Mouse (Mus musculus): ENCODE results near the gene Agbl4.
A peak's percentile ranks its signal among the peaks of the same experiment; 100 is the strongest.

Gene Agbl4

GRCm38 (mm10) chr4:111281836-111282235 lies 884.4 kb downstream of the Agbl4 start:
- no peak for DNase-seq

GRCm38 (mm10) chr4:111284625-111285024 lies 887.2 kb downstream of the Agbl4 start:
- no peak for DNase-seq

GRCm38 (mm10) chr4:111294528-111295241 lies 897.2 kb downstream of the Agbl4 start:
- no peak for DNase-seq

GRCm38 (mm10) chr4:111306518-111306917 lies 909.1 kb downstream of the Agbl4 start:
- no peak for DNase-seq

- no peak for DNase-seq
Observed at GRCm38 (mm10) chr4:111307166-111307565, 909.7 kb downstream of the Agbl4 start.

- DNase-seq: no peak
Observed at GRCm38 (mm10) chr4:111307633-111308032, 910.2 kb downstream of the Agbl4 start.

GRCm38 (mm10) chr4:111308572-111309288 lies 911.3 kb downstream of the Agbl4 start:
- peak in 1 of 2 experiments; percentile 6 for DNase-seq

- no peak for DNase-seq
Observed at GRCm38 (mm10) chr4:111327094-111327493, 929.6 kb downstream of the Agbl4 start.

GRCm38 (mm10) chr4:111327760-111328373 lies 930.4 kb downstream of the Agbl4 start:
- peak in 1 of 2 experiments; percentile 67 for DNase-seq

- DNase-seq: no peak
Observed at GRCm38 (mm10) chr4:111329501-111329900, 932.0 kb downstream of the Agbl4 start.

- DNase-seq: no peak
Observed at GRCm38 (mm10) chr4:111332864-111333263, 935.4 kb downstream of the Agbl4 start.

GRCm38 (mm10) chr4:111349965-111350364 lies 952.5 kb downstream of the Agbl4 start:
- DNase-seq: no peak

- DNase-seq: no peak
Observed at GRCm38 (mm10) chr4:111350615-111351525, 953.4 kb downstream of the Agbl4 start.

- DNase-seq: no peak
Observed at GRCm38 (mm10) chr4:111356584-111357115, 959.2 kb downstream of the Agbl4 start.

- no peak for DNase-seq
Observed at GRCm38 (mm10) chr4:111357176-111357575, 959.7 kb downstream of the Agbl4 start.

GRCm38 (mm10) chr4:111364199-111364598 lies 966.7 kb downstream of the Agbl4 start:
- DNase-seq: no peak

- no peak for DNase-seq
Observed at GRCm38 (mm10) chr4:111367771-111368170, 970.3 kb downstream of the Agbl4 start.

GRCm38 (mm10) chr4:111377159-111377558 lies 979.7 kb downstream of the Agbl4 start:
- DNase-seq: peak; percentile 78 to 83

GRCm38 (mm10) chr4:111378071-111378470 lies 980.6 kb downstream of the Agbl4 start:
- peak; percentile 8 to 50 for DNase-seq

GRCm38 (mm10) chr4:111383101-111383500 lies 985.6 kb downstream of the Agbl4 start:
- peak; percentile 55 to 75 for DNase-seq

- no peak for DNase-seq
Observed at GRCm38 (mm10) chr4:111390736-111391135, 993.3 kb downstream of the Agbl4 start.

- no peak for DNase-seq
Observed at GRCm38 (mm10) chr4:111399784-111400183, 1002.3 kb downstream of the Agbl4 start.
